Mouse (Mus musculus) CD4-positive naive resting alpha-beta T cell, adult 76 days (primary cell): ENCODE data around the gene Hdac2. TPM values are rescaled to one million over a fixed set of nuclear protein-coding genes. Genes with fewer than 3 reads are reported as not detected.

Experiments used
- total RNA-seq: library from RNA; stranded (reverse); gene quantifications from one replicate; pipeline ENCODE4 v1.2.4, GENCODE M21; 2023

Hdac2 gene
- total RNA-seq: 49.9 TPM

GRCm38 (mm10) chr10:36974086-36974675 is at the start of gene Hdac2:
Gene Hdac2, plus strand, starts transcription at chr10:36974544.

Other genes starting within 250 kb of the Hdac2 start
- 10.2 TPM for gene Marcks, start 164.4 kb downstream of the Hdac2 start, total RNA-seq